Mouse (Mus musculus) midbrain, embryonic 11.5 days (tissue): ENCODE results near the gene Clcn2. TPM values are rescaled to one million over a fixed set of nuclear protein-coding genes. Genes with fewer than 3 reads are reported as not detected.

Source experiments
- ATAC-seq: fragments of 200-750 bp; cut with Nextera tagmentation; 2 replicates; pipeline ENCODE4 v1.8.0; 2017; ENCODE audit warnings: moderate TSS enrichment, moderate library complexity; ENCODE audit not compliant: low FRiP score
- DNase-seq: peaks from one replicate; pipeline ENCODE4 v3.0.0; 2015; ENCODE audit warnings: low spot score; ENCODE audit errors: missing footprints
- H3K27ac ChIP-seq: fragments of 300-500 bp; sonication (generic); 2 replicates; pipeline ENCODE4 v1.5.1; 2014; ENCODE audit warnings: low read depth, low read length
- H3K27me3 ChIP-seq: fragments of 300-500 bp; sonication (generic); 2 replicates; pipeline ENCODE4 v1.6.1; 2014; ENCODE audit warnings: mild to moderate bottlenecking, low read length, moderate library complexity, mixed read lengths; ENCODE audit not compliant: control insufficient read depth, insufficient read depth
- H3K36me3 ChIP-seq: fragments of 300-500 bp; sonication (generic); 2 replicates; pipeline ENCODE4 v1.6.1; 2014; ENCODE audit warnings: mild to moderate bottlenecking, low read length, moderate library complexity, mixed read lengths; ENCODE audit not compliant: control insufficient read depth, insufficient read depth
- H3K4me1 ChIP-seq: fragments of 300-500 bp; sonication (generic); 2 replicates; pipeline ENCODE4 v1.6.1; 2014; ENCODE audit warnings: low read length; ENCODE audit not compliant: control insufficient read depth, insufficient read depth
- H3K4me2 ChIP-seq: fragments of 300-500 bp; sonication (generic); 2 replicates; pipeline ENCODE4 v1.6.1; 2014; ENCODE audit warnings: mild to moderate bottlenecking, moderate library complexity
- H3K4me3 ChIP-seq: fragments of 300-500 bp; sonication (generic); 2 replicates; pipeline ENCODE4 v1.5.1; 2014; ENCODE audit warnings: low read depth, low read length
- H3K9ac ChIP-seq: fragments of 300-500 bp; sonication (generic); 2 replicates; pipeline ENCODE4 v1.6.1; 2014; ENCODE audit warnings: low read length
- H3K9me3 ChIP-seq: fragments of 300-500 bp; sonication (generic); 2 replicates; pipeline ENCODE4 v1.6.1; 2016; ENCODE audit warnings: low read length; ENCODE audit not compliant: control insufficient read depth
- WGBS: fragments of 180-500 bp; shearing (Covaris S2); extraction: QIAGEN DNeasy Blood & Tissue Kit; methylation state at CpG from one replicate; pipeline ENCODE4 v1.1.7; 2014; 5-methylcytosine and 5-hydroxymethylcytosine counted together
- polyA plus RNA-seq: library from polyadenylated mRNA; unstranded; fragments of >200 nt; fragmentation: Nextera tagmentation; extraction: Ambion mirVana; gene quantifications from 2 replicates; pipeline ENCODE4 v1.2.1, GENCODE M21; 2014

Clcn2 gene
- polyA plus RNA-seq, 1 experiment from 2014 or later, result 16.0 TPM

- DNase-seq (no peak), ATAC-seq (no peak)
- WGBS, result 34% methylated on average over 5 of the region's 5 CpGs
- no peak overlapping the region for H3K4me2 ChIP-seq
- H3K27me3 ChIP-seq, result no peaks in the 10 kb centered on the region
- H3K9ac ChIP-seq, result no peak overlapping the region
- H3K4me3 ChIP-seq, result no peak overlapping the region
- no peak overlapping the region for H3K27ac ChIP-seq
- no peaks in the 10 kb centered on the region for H3K9me3 ChIP-seq
- H3K36me3 ChIP-seq, result no peaks in the 10 kb centered on the region
- peaks cover 35% of the 10 kb centered on the region for H3K4me1 ChIP-seq
Observed at GRCm38 (mm10) chr16:20700036-20700435, 17.5 kb downstream of the Clcn2 start.

GRCm38 (mm10) chr16:20699266-20699665 is 18.3 kb downstream of the Clcn2 start:
- no peak for ATAC-seq
- H3K4me3 ChIP-seq, result no peak overlapping the region
- H3K27ac ChIP-seq, result no peak overlapping the region
- H3K4me2 ChIP-seq, result no peak overlapping the region
- 76% methylated on average over 5 of the region's 5 CpGs for WGBS
- DNase-seq, result no peak
- no peaks in the 10 kb centered on the region for H3K27me3 ChIP-seq
- H3K9me3 ChIP-seq, result no peaks in the 10 kb centered on the region
- no peaks in the 10 kb centered on the region for H3K36me3 ChIP-seq
- H3K4me1 ChIP-seq, result peaks cover 35% of the 10 kb centered on the region
- H3K9ac ChIP-seq, result no peak overlapping the region

- Histone ChIP-seq H3K36me3 (no peaks in the 10 kb centered on the region), H3K4me3 (peak overlapping the region; percentile 22), H3K9ac (peak overlapping the region; percentile 59), H3K9me3 (no peaks in the 10 kb centered on the region), H3K4me1 (peaks cover 29% of the 10 kb centered on the region), H3K27me3 (no peaks in the 10 kb centered on the region), H3K4me2 (peak overlapping the region; percentile 65), H3K27ac (peak overlapping the region; percentile 48; the same call in 1 of the 2 replicates)
- WGBS, result 1% methylated on average over 46 of the region's 46 CpGs
- peak; percentile 98 for DNase-seq
- ATAC-seq, result peak; percentile 79
Observed at GRCm38 (mm10) chr16:20695622-20696323, 21.8 kb downstream of the Clcn2 start.

GRCm38 (mm10) chr16:20694781-20695180 is 22.8 kb downstream of the Clcn2 start:
- Histone ChIP-seq H3K4me2 (no peak overlapping the region), H3K4me3 (no peak overlapping the region), H3K9ac (no peak overlapping the region), H3K9me3 (no peaks in the 10 kb centered on the region), H3K27ac (no peak overlapping the region), H3K36me3 (peaks cover 2% of the 10 kb centered on the region; the same call in 1 of the 2 replicates), H3K4me1 (peaks cover 27% of the 10 kb centered on the region), H3K27me3 (no peaks in the 10 kb centered on the region)
- no peak for DNase-seq
- ATAC-seq, result no peak
- 76% methylated on average over 8 of the region's 8 CpGs for WGBS

GRCm38 (mm10) chr16:20693111-20693701 is 24.3 kb downstream of the Clcn2 start, which contains the start of gene Fam131a:
Gene Fam131a (plus strand): TSS chr16:20693241.
- Histone ChIP-seq H3K9ac (peak within 1 kb of the TSS; percentile 67), H3K9me3 (no peaks in the 10 kb centered on the region), H3K4me2 (peak within 1 kb of the TSS; percentile 63), H3K27ac (peak within 1 kb of the TSS; percentile 73), H3K4me3 (peak within 1 kb of the TSS; percentile 53), H3K27me3 (no peaks in the 10 kb centered on the region), H3K36me3 (peaks cover 17% of the 10 kb centered on the region), H3K4me1 (peaks cover 27% of the 10 kb centered on the region)
- 0% methylated on average over 37 of the region's 37 CpGs for WGBS
- DNase-seq, result peak; percentile 99
- ATAC-seq, result peak; percentile 93

GRCm38 (mm10) chr16:20692241-20692965 is 25.1 kb downstream of the Clcn2 start:
- Histone ChIP-seq H3K4me1 (peaks cover 27% of the 10 kb centered on the region), H3K27ac (no peak overlapping the region), H3K9ac (no peak overlapping the region), H3K9me3 (no peaks in the 10 kb centered on the region), H3K36me3 (peaks cover 21% of the 10 kb centered on the region), H3K4me2 (no peak overlapping the region), H3K4me3 (no peak overlapping the region), H3K27me3 (no peaks in the 10 kb centered on the region)
- 51% methylated on average over 16 of the region's 16 CpGs for WGBS
- no peak for DNase-seq
- ATAC-seq, result no peak

- no peak for DNase-seq
- Histone ChIP-seq H3K36me3 (peaks cover 29% of the 10 kb centered on the region), H3K4me1 (peaks cover 25% of the 10 kb centered on the region), H3K27me3 (no peaks in the 10 kb centered on the region), H3K27ac (no peak overlapping the region), H3K4me2 (no peak overlapping the region), H3K9ac (no peak overlapping the region), H3K4me3 (no peak overlapping the region), H3K9me3 (no peaks in the 10 kb centered on the region)
- ATAC-seq, result no peak
- WGBS, result 100% methylated on average over 1 of the region's 1 CpGs
Observed at GRCm38 (mm10) chr16:20691617-20692016, 25.9 kb downstream of the Clcn2 start.

- H3K9ac ChIP-seq, result no peak overlapping the region
- no peak overlapping the region for H3K4me3 ChIP-seq
- H3K36me3 ChIP-seq, result peaks cover 37% of the 10 kb centered on the region
- WGBS, result 95% methylated on average over 3 of the region's 3 CpGs
- no peaks in the 10 kb centered on the region for H3K9me3 ChIP-seq
- ATAC-seq (no peak), DNase-seq (no peak)
- no peak overlapping the region for H3K4me2 ChIP-seq
- no peaks in the 10 kb centered on the region for H3K27me3 ChIP-seq
- no peak overlapping the region for H3K27ac ChIP-seq
- peaks cover 18% of the 10 kb centered on the region for H3K4me1 ChIP-seq
Observed at GRCm38 (mm10) chr16:20690774-20691173, 26.8 kb downstream of the Clcn2 start.
